Mouse (Mus musculus) stomach, embryonic 16.5 days (tissue): ENCODE measurements around the gene Elfn2. TPM values are rescaled to one million over a fixed set of nuclear protein-coding genes. Genes with fewer than 3 reads are reported as not detected.

Experiments used
- ATAC-seq: fragments of 200-750 bp; cut with Nextera tagmentation; 2 replicates; pipeline ENCODE4 v1.8.0; 2017; ENCODE audit warnings: moderate number of reproducible peaks, moderate TSS enrichment; ENCODE audit not compliant: insufficient read depth, low FRiP score
- H3K27ac ChIP-seq: fragments of 300-500 bp; sonication (generic); 2 replicates; pipeline ENCODE4 v1.5.1; 2014; ENCODE audit warnings: low read length
- H3K27me3 ChIP-seq: fragments of 300-500 bp; sonication (generic); 2 replicates; pipeline ENCODE4 v1.6.1; 2014; ENCODE audit warnings: low read length, control low read depth, mixed read lengths; ENCODE audit not compliant: control insufficient read depth, insufficient read depth
- H3K36me3 ChIP-seq: fragments of 300-500 bp; sonication (generic); 2 replicates; pipeline ENCODE4 v1.6.1; 2014; ENCODE audit warnings: low read length; ENCODE audit not compliant: control insufficient read depth, insufficient read depth
- H3K4me1 ChIP-seq: fragments of 300-500 bp; sonication (generic); 2 replicates; pipeline ENCODE4 v1.6.1; 2014; ENCODE audit warnings: low read length, control low read depth, mixed read lengths; ENCODE audit not compliant: control insufficient read depth, insufficient read depth
- H3K4me2 ChIP-seq: fragments of 300-500 bp; sonication (generic); 2 replicates; pipeline ENCODE4 v1.6.1; 2014; ENCODE audit warnings: low read depth, low read length, mixed read lengths
- H3K4me3 ChIP-seq: fragments of 300-500 bp; sonication (generic); replicated peaks from 2 replicates; pipeline ENCODE4 v1.5.1; 2014; ENCODE audit warnings: mild to moderate bottlenecking, low read length
- H3K9ac ChIP-seq: fragments of 300-500 bp; sonication (generic); 2 replicates; pipeline ENCODE4 v1.6.1; 2014; ENCODE audit warnings: low read length
- H3K9me3 ChIP-seq: fragments of 300-500 bp; sonication (generic); replicated peaks from 2 replicates; pipeline ENCODE4 v1.6.1; 2016; ENCODE audit warnings: low read length, control low read depth; ENCODE audit not compliant: control insufficient read depth
- WGBS: fragments of 180-500 bp; shearing (Covaris S2); extraction: QIAGEN DNeasy Blood & Tissue Kit; methylation state at CpG from one replicate; pipeline ENCODE4 v1.1.7; 2014; 5-methylcytosine and 5-hydroxymethylcytosine counted together
- polyA plus RNA-seq: library from polyadenylated mRNA; unstranded; fragments of >200 nt; fragmentation: Nextera tagmentation; extraction: Ambion mirVana; gene quantifications from 2 replicates; pipeline ENCODE4 v1.2.1, GENCODE M21; 2015

The Elfn2 gene
- polyA plus RNA-seq, 1 experiment from 2014 or later = 0.17 TPM

GRCm38 (mm10) chr15:78681301-78681700 is 37.3 kb downstream of the Elfn2 start:
- Histone ChIP-seq H3K9me3 (no peaks in the 10 kb centered on the region), H3K4me1 (0 out of 2 replicates have a peak, but pooled peaks cover 5% of the 10 kb centered on the region), H3K4me2 (no peak overlapping the region), H3K27ac (no peak overlapping the region), H3K36me3 (no peaks in the 10 kb centered on the region), H3K4me3 (no peak overlapping the region), H3K9ac (no peak overlapping the region), H3K27me3 (no peaks in the 10 kb centered on the region; the same call in 1 of the 2 replicates)
- WGBS = 81% methylated on average over 8 of the region's 8 CpGs
- no peak for ATAC-seq

DNA sequence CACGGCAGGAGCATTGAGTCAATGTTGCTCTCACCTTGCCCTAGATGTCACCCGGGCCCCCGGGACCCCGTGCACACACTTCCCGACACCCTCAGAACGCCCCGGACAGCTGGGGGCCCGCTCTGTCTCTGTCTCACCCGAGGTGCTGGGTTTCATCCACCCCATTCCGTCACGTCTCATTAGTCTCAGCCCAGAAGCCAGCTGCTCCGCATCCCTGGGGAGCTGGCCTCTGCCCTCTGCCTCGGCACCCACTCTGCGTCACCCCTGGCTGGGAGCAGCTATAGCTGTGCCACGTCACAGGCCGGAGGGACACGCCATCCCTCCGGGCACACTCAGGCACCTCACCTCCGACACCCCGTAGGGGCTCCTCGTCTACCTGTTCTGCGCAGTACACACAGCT is 38.3 kb downstream of the Elfn2 start:
- WGBS = 75% methylated on average over 22 of the region's 22 CpGs
- Histone ChIP-seq H3K27ac (no peak overlapping the region), H3K27me3 (no peaks in the 10 kb centered on the region; the same call in 1 of the 2 replicates), H3K4me2 (no peak overlapping the region), H3K9me3 (no peaks in the 10 kb centered on the region), H3K4me1 (0 out of 2 replicates have a peak, but pooled peaks cover 5% of the 10 kb centered on the region), H3K4me3 (no peak overlapping the region), H3K36me3 (no peaks in the 10 kb centered on the region), H3K9ac (no peak overlapping the region)
- no peak for ATAC-seq

DNA sequence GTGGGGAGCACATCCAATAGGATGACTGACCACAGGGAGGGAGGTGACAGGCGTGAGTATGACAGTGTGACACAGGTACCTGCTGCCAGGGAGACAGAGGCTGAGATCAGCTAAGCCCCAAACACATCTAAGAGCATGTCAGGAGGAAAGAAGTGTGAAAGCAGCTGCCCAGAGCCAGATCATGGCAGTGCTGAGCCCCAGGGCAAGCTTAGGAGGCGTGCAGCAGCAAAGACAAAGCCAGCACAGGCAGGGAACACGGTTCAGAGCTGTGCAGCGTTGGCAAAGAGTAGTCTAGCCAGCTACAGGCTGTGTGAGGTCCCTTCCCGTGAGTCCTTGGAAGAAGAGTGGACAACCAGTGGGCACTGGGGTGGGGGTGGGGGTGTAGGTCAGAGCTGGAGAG is 40.9 kb downstream of the Elfn2 start:
- Histone ChIP-seq H3K4me2 (no peak overlapping the region), H3K27ac (no peak overlapping the region), H3K9ac (no peak overlapping the region), H3K36me3 (no peaks in the 10 kb centered on the region), H3K9me3 (no peaks in the 10 kb centered on the region), H3K4me1 (no peaks in the 10 kb centered on the region), H3K27me3 (peaks cover 18% of the 10 kb centered on the region), H3K4me3 (no peak overlapping the region)
- no peak for ATAC-seq
- WGBS = 66% methylated on average over 5 of the region's 5 CpGs

DNA sequence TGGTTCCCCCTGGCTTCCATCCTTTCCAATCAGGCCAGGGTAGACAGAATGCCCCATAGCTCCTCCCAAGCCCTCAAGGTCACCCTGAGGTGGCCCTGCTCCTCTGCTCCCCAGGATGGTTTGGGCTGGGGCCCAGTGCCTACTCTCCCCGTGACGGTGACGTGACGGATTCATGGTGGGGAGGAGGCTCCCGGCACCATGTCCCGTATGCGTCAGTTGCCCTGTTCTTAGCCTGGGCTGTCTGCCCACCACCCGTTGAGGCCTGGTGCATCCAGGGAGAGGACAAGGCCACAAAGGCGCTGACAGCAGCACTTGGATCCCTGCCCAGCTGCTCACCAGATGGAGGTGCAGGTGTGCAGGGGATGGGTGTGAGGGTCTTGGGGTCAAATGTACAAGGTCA is 41.6 kb downstream of the Elfn2 start:
- Histone ChIP-seq H3K36me3 (no peaks in the 10 kb centered on the region), H3K27ac (no peak overlapping the region), H3K27me3 (peaks cover 25% of the 10 kb centered on the region), H3K9me3 (no peaks in the 10 kb centered on the region), H3K4me1 (no peaks in the 10 kb centered on the region), H3K9ac (no peak overlapping the region), H3K4me2 (no peak overlapping the region), H3K4me3 (no peak overlapping the region)
- no peak for ATAC-seq
- 76% methylated on average over 9 of the region's 9 CpGs for WGBS

GRCm38 (mm10) chr15:78674912-78675412 is 43.6 kb downstream of the Elfn2 start:
- no peak overlapping the region for H3K27ac ChIP-seq
- no peaks in the 10 kb centered on the region for H3K4me1 ChIP-seq
- no peaks in the 10 kb centered on the region for H3K9me3 ChIP-seq
- no peak for ATAC-seq
- no peak overlapping the region for H3K4me3 ChIP-seq
- peaks cover 42% of the 10 kb centered on the region for H3K27me3 ChIP-seq
- H3K9ac ChIP-seq = no peak overlapping the region
- H3K4me2 ChIP-seq = no peak overlapping the region
- H3K36me3 ChIP-seq = no peaks in the 10 kb centered on the region
- WGBS = 55% methylated on average over 6 of the region's 6 CpGs

- Histone ChIP-seq H3K4me3 (no peak overlapping the region), H3K36me3 (no peaks in the 10 kb centered on the region), H3K9me3 (no peaks in the 10 kb centered on the region), H3K27ac (no peak overlapping the region), H3K4me2 (no peak overlapping the region), H3K4me1 (0 out of 2 replicates have a peak, but pooled peaks cover 5% of the 10 kb centered on the region), H3K9ac (no peak overlapping the region), H3K27me3 (peaks cover 42% of the 10 kb centered on the region)
- ATAC-seq = no peak
- WGBS = 78% methylated on average over 19 of the region's 19 CpGs
These were observed 45.1 kb downstream of the Elfn2 start for GRCm38 (mm10) chr15:78673436-78673835.

- no peak for ATAC-seq
- peaks cover 42% of the 10 kb centered on the region for H3K27me3 ChIP-seq
These were observed 48.2 kb downstream of the Elfn2 start for GRCm38 (mm10) chr15:78670341-78670740.

GRCm38 (mm10) chr15:78669221-78669871 is 49.2 kb downstream of the Elfn2 start:
- H3K9me3 ChIP-seq = no peaks in the 10 kb centered on the region
- no peak overlapping the region for H3K9ac ChIP-seq
- no peaks in the 10 kb centered on the region for H3K36me3 ChIP-seq
- 41% methylated on average over 10 of the region's 10 CpGs for WGBS
- H3K4me2 ChIP-seq = no peak overlapping the region
- peaks cover 40% of the 10 kb centered on the region for H3K27me3 ChIP-seq
- H3K4me1 ChIP-seq = 0 out of 2 replicates have a peak, but pooled peaks cover 5% of the 10 kb centered on the region
- H3K27ac ChIP-seq = no peak overlapping the region
- H3K4me3 ChIP-seq = no peak overlapping the region
- ATAC-seq = no peak

More at GRCm38 (mm10) chr15:78670341-78670740, 48.2 kb downstream of the Elfn2 start:
- Histone ChIP-seq H3K9me3 (no peaks in the 10 kb centered on the region), H3K4me1 (0 out of 2 replicates have a peak, but pooled peaks cover 5% of the 10 kb centered on the region), H3K9ac (no peak overlapping the region), H3K4me3 (no peak overlapping the region), H3K27ac (no peak overlapping the region), H3K36me3 (no peaks in the 10 kb centered on the region), H3K4me2 (no peak overlapping the region)
- 37% methylated on average over 5 of the region's 5 CpGs for WGBS

- WGBS = 58% methylated on average over 5 of the region's 5 CpGs
- Histone ChIP-seq H3K27ac (no peak overlapping the region), H3K4me3 (no peak overlapping the region), H3K36me3 (no peaks in the 10 kb centered on the region), H3K9ac (no peak overlapping the region), H3K4me2 (no peak overlapping the region), H3K4me1 (0 out of 2 replicates have a peak, but pooled peaks cover 1% of the 10 kb centered on the region), H3K27me3 (no peaks in the 10 kb centered on the region; the same call in 1 of the 2 replicates), H3K9me3 (no peaks in the 10 kb centered on the region)
- peak; percentile 38; the same call in 1 of the 2 replicates for ATAC-seq
These were observed 54.3 kb downstream of the Elfn2 start for GRCm38 (mm10) chr15:78664268-78664667.
